Mouse (Mus musculus): ENCODE measurements around the gene Pold3. TPM values are rescaled to one million over a fixed set of nuclear protein-coding genes. Genes with fewer than 3 reads are reported as not detected.

Gene Pold3
- polyA plus RNA-seq, 1 experiment from 2014 or later: 98.4 TPM

- no peak overlapping the region for H3K27ac ChIP-seq
- no peak overlapping the region for H3K4me2 ChIP-seq
- no peaks in the 10 kb centered on the region for H3K4me1 ChIP-seq
- H3K36me3 ChIP-seq (replicated peaks): no peaks in the 10 kb centered on the region
- H3K9ac ChIP-seq: no peak overlapping the region
- no peaks in the 10 kb centered on the region for H3K9me3 ChIP-seq
- no peaks in the 10 kb centered on the region for H3K27me3 ChIP-seq
- no peak overlapping the region for H3K4me3 ChIP-seq (replicated peaks)
- 76% methylated on average over 1 of the region's 1 CpGs for whole genome bisulfite sequencing
- ATAC-seq (ENCODE audit: low FRiP score): no peak
Measured at GRCm38 (mm10) chr7:100132379-100132778, 11.0 kb upstream of the Pold3 start.

- H3K4me1 ChIP-seq: no peaks in the 10 kb centered on the region
- H3K27ac ChIP-seq: no peak overlapping the region
- no peaks in the 10 kb centered on the region for H3K36me3 ChIP-seq (replicated peaks)
- WGBS: 86% methylated on average over 6 of the region's 6 CpGs
- H3K4me2 ChIP-seq: no peak overlapping the region
- no peaks in the 10 kb centered on the region for H3K27me3 ChIP-seq
- no peak overlapping the region for H3K4me3 ChIP-seq (replicated peaks)
- no peaks in the 10 kb centered on the region for H3K9me3 ChIP-seq
- no peak for ATAC-seq (ENCODE audit: low FRiP score)
- H3K9ac ChIP-seq: no peak overlapping the region
Measured at GRCm38 (mm10) chr7:100130592-100130991, 9.2 kb upstream of the Pold3 start.

- no peaks in the 10 kb centered on the region for H3K9me3 ChIP-seq
- no peak overlapping the region for H3K9ac ChIP-seq
- WGBS: 87% methylated on average over 7 of the region's 7 CpGs
- H3K4me1 ChIP-seq: no peaks in the 10 kb centered on the region
- no peaks in the 10 kb centered on the region for H3K36me3 ChIP-seq (replicated peaks)
- H3K4me3 ChIP-seq (replicated peaks): no peak overlapping the region
- no peaks in the 10 kb centered on the region for H3K27me3 ChIP-seq
- H3K4me2 ChIP-seq: no peak overlapping the region
- no peak overlapping the region for H3K27ac ChIP-seq
- no peak for ATAC-seq (ENCODE audit: low FRiP score)
Measured at GRCm38 (mm10) chr7:100128262-100129041, 7.1 kb upstream of the Pold3 start.

- no peaks in the 10 kb centered on the region for H3K9me3 ChIP-seq
- H3K27me3 ChIP-seq: no peaks in the 10 kb centered on the region
- H3K9ac ChIP-seq: no peak overlapping the region
- H3K4me2 ChIP-seq: no peak overlapping the region
- peaks cover 5% of the 10 kb centered on the region for H3K4me1 ChIP-seq
- no peak overlapping the region for H3K4me3 ChIP-seq (replicated peaks)
- H3K27ac ChIP-seq: no peak overlapping the region
- no peaks in the 10 kb centered on the region for H3K36me3 ChIP-seq (replicated peaks)
- ATAC-seq (ENCODE audit: low FRiP score): no peak
- 81% methylated on average over 7 of the region's 7 CpGs for WGBS
Measured at GRCm38 (mm10) chr7:100126514-100126913, 5.1 kb upstream of the Pold3 start.

- Histone ChIP-seq H3K27me3 (no peaks in the 10 kb centered on the region), H3K9ac (no peak overlapping the region), H3K36me3 (replicated peaks) (no peaks in the 10 kb centered on the region), H3K4me1 (peaks cover 10% of the 10 kb centered on the region), H3K27ac (no peak overlapping the region), H3K9me3 (no peaks in the 10 kb centered on the region), H3K4me3 (replicated peaks) (no peak overlapping the region), H3K4me2 (no peak overlapping the region)
- 63% methylated on average over 4 of the region's 4 CpGs for WGBS
- no peak for ATAC-seq (ENCODE audit: low FRiP score)
Measured at GRCm38 (mm10) chr7:100125166-100125565, 3.8 kb upstream of the Pold3 start.

GRCm38 (mm10) chr7:100124211-100124610, 2.8 kb upstream of the Pold3 start:
- WGBS: 71% methylated on average over 2 of the region's 2 CpGs
- no peaks in the 10 kb centered on the region for H3K27me3 ChIP-seq
- H3K4me2 ChIP-seq: no peak overlapping the region

GRCm38 (mm10) chr7:100123486-100123885, 2.1 kb upstream of the Pold3 start:
- ATAC-seq (ENCODE audit: low FRiP score): no peak
- WGBS: 65% methylated on average over 6 of the region's 6 CpGs

More at GRCm38 (mm10) chr7:100124211-100124610, 2.8 kb upstream of the Pold3 start:
- no peaks in the 10 kb centered on the region for H3K9me3 ChIP-seq
- no peak overlapping the region for H3K9ac ChIP-seq
- peaks cover 2% of the 10 kb centered on the region for H3K36me3 ChIP-seq (replicated peaks)
- H3K4me1 ChIP-seq: peaks cover 17% of the 10 kb centered on the region
- no peak overlapping the region for H3K27ac ChIP-seq
- no peak overlapping the region for H3K4me3 ChIP-seq (replicated peaks)
- no peak for ATAC-seq (ENCODE audit: low FRiP score)

GRCm38 (mm10) chr7:100120791-100121261, 539 bp downstream of the Pold3 start:
- Histone ChIP-seq H3K4me2 (peak overlapping the region; percentile 80), H3K27me3 (no peaks in the 10 kb centered on the region), H3K36me3 (replicated peaks) (peaks cover 31% of the 10 kb centered on the region), H3K4me3 (replicated peaks) (peak overlapping the region; percentile 94), H3K9me3 (no peaks in the 10 kb centered on the region), H3K4me1 (peaks cover 25% of the 10 kb centered on the region), H3K27ac (peak overlapping the region; percentile 88), H3K9ac (peak overlapping the region; percentile 87)
- ATAC-seq (ENCODE audit: low FRiP score): peak; percentile 64
- under 1% methylated on average over 24 of the region's 25 CpGs for WGBS

More at GRCm38 (mm10) chr7:100123486-100123885, 2.1 kb upstream of the Pold3 start:
- H3K36me3 ChIP-seq (replicated peaks): peaks cover 9% of the 10 kb centered on the region
- H3K4me2 ChIP-seq: no peak overlapping the region
- H3K27me3 ChIP-seq: no peaks in the 10 kb centered on the region
- H3K4me1 ChIP-seq: peaks cover 24% of the 10 kb centered on the region
- no peak overlapping the region for H3K27ac ChIP-seq
- no peaks in the 10 kb centered on the region for H3K9me3 ChIP-seq
- no peak overlapping the region for H3K4me3 ChIP-seq (replicated peaks)
- no peak overlapping the region for H3K9ac ChIP-seq

GRCm38 (mm10) chr7:100114279-100114678, 7.1 kb downstream of the Pold3 start:
- Histone ChIP-seq H3K4me2 (no peak overlapping the region), H3K9me3 (no peaks in the 10 kb centered on the region), H3K27ac (no peak overlapping the region), H3K27me3 (no peaks in the 10 kb centered on the region), H3K4me1 (peaks cover 8% of the 10 kb centered on the region; the same call in 1 of the 2 replicates), H3K36me3 (replicated peaks) (peaks cover 62% of the 10 kb centered on the region), H3K9ac (no peak overlapping the region), H3K4me3 (replicated peaks) (no peak overlapping the region)
- 92% methylated on average over 6 of the region's 6 CpGs for WGBS
- no peak for ATAC-seq (ENCODE audit: low FRiP score)

- no peaks in the 10 kb centered on the region for H3K27me3 ChIP-seq
- 86% methylated on average over 7 of the region's 7 CpGs for WGBS
- no peak overlapping the region for H3K9ac ChIP-seq
- no peak overlapping the region for H3K4me3 ChIP-seq (replicated peaks)
- H3K4me2 ChIP-seq: no peak overlapping the region
- no peak overlapping the region for H3K27ac ChIP-seq
- no peak for ATAC-seq (ENCODE audit: low FRiP score)
- H3K4me1 ChIP-seq: peaks cover 4% of the 10 kb centered on the region; the same call in 1 of the 2 replicates
- no peaks in the 10 kb centered on the region for H3K9me3 ChIP-seq
- peaks cover 60% of the 10 kb centered on the region for H3K36me3 ChIP-seq (replicated peaks)
Measured at GRCm38 (mm10) chr7:100113821-100114220, 7.5 kb downstream of the Pold3 start.

- WGBS: 69% methylated on average over 10 of the region's 10 CpGs
- H3K9ac ChIP-seq: no peak overlapping the region
- no peak overlapping the region for H3K4me3 ChIP-seq (replicated peaks)
- H3K27ac ChIP-seq: 0 out of 2 replicates have a peak overlapping the region, but pooled peaks have one; percentile 31
- H3K4me1 ChIP-seq: no peaks in the 10 kb centered on the region
- no peak for ATAC-seq (ENCODE audit: low FRiP score)
- no peaks in the 10 kb centered on the region for H3K9me3 ChIP-seq
- H3K36me3 ChIP-seq (replicated peaks): peaks cover 50% of the 10 kb centered on the region
- H3K4me2 ChIP-seq: no peak overlapping the region
- no peaks in the 10 kb centered on the region for H3K27me3 ChIP-seq
Measured at GRCm38 (mm10) chr7:100111506-100111905, 9.9 kb downstream of the Pold3 start.

- Histone ChIP-seq H3K27ac (no peak overlapping the region), H3K4me1 (no peaks in the 10 kb centered on the region), H3K27me3 (no peaks in the 10 kb centered on the region), H3K9me3 (no peaks in the 10 kb centered on the region), H3K4me2 (no peak overlapping the region), H3K36me3 (replicated peaks) (peaks cover 59% of the 10 kb centered on the region), H3K4me3 (replicated peaks) (no peak overlapping the region), H3K9ac (no peak overlapping the region)
- 85% methylated on average over 3 of the region's 3 CpGs for WGBS
- ATAC-seq (ENCODE audit: low FRiP score): no peak
Measured at GRCm38 (mm10) chr7:100108341-100108740, 13.0 kb downstream of the Pold3 start.

- no peak overlapping the region for H3K4me2 ChIP-seq
- peaks cover 76% of the 10 kb centered on the region for H3K36me3 ChIP-seq (replicated peaks)
- no peaks in the 10 kb centered on the region for H3K9me3 ChIP-seq
- no peaks in the 10 kb centered on the region for H3K4me1 ChIP-seq
- ATAC-seq (ENCODE audit: low FRiP score): no peak
- no peak overlapping the region for H3K4me3 ChIP-seq (replicated peaks)
- no peak overlapping the region for H3K27ac ChIP-seq
- WGBS: 96% methylated on average over 4 of the region's 4 CpGs
- H3K27me3 ChIP-seq: no peaks in the 10 kb centered on the region
- no peak overlapping the region for H3K9ac ChIP-seq
Measured at GRCm38 (mm10) chr7:100104677-100105076, 16.7 kb downstream of the Pold3 start.
